Mouse (Mus musculus) intestine, embryonic 15.5 days (tissue): Measurements from ENCODE around the gene Eif4g1. TPM values are rescaled to one million over a fixed set of nuclear protein-coding genes. Genes with fewer than 3 reads are reported as not detected.
A peak's percentile ranks its signal among the peaks of the same experiment; 100 is the strongest.

Experiments used
- ATAC-seq: fragments of 200-750 bp; cut with Nextera tagmentation; 2 replicates; pipeline ENCODE4 v1.8.0; 2017; ENCODE audit warnings: moderate TSS enrichment, moderate library complexity
- H3K27ac ChIP-seq: fragments of 300-500 bp; sonication (generic); 2 replicates; pipeline ENCODE4 v1.5.1; 2015; ENCODE audit warnings: mild to moderate bottlenecking, inconsistent platforms
- H3K27me3 ChIP-seq: fragments of 300-500 bp; sonication (generic); replicated peaks from 2 replicates; pipeline ENCODE4 v1.6.1; 2015; ENCODE audit warnings: inconsistent platforms
- H3K36me3 ChIP-seq: fragments of 300-500 bp; sonication (generic); 2 replicates; pipeline ENCODE4 v1.6.1; 2015; ENCODE audit warnings: inconsistent platforms
- H3K4me1 ChIP-seq: fragments of 300-500 bp; sonication (generic); replicated peaks from 2 replicates; pipeline ENCODE4 v1.6.1; 2015; ENCODE audit warnings: inconsistent platforms
- H3K4me2 ChIP-seq: fragments of 300-500 bp; sonication (generic); replicated peaks from 2 replicates; pipeline ENCODE4 v1.6.1; 2015; ENCODE audit warnings: mild to moderate bottlenecking, inconsistent platforms
- H3K4me3 ChIP-seq: fragments of 300-500 bp; sonication (generic); replicated peaks from 2 replicates; pipeline ENCODE4 v1.5.1; 2015; ENCODE audit warnings: inconsistent platforms
- H3K9ac ChIP-seq: fragments of 300-500 bp; sonication (generic); 2 replicates; pipeline ENCODE4 v1.6.1; 2015; ENCODE audit warnings: inconsistent platforms
- H3K9me3 ChIP-seq: fragments of 300-500 bp; sonication (generic); 2 replicates; pipeline ENCODE4 v1.6.1; 2016; ENCODE audit warnings: inconsistent platforms
- WGBS: fragments of 180-500 bp; shearing (Covaris S2); methylation state at CpG from one replicate; pipeline ENCODE4 v1.1.7; 2015; 5-methylcytosine and 5-hydroxymethylcytosine counted together
- polyA plus RNA-seq: library from polyadenylated mRNA; unstranded; fragments of >200 nt; fragmentation: Nextera tagmentation; extraction: Ambion mirVana; gene quantifications from 2 replicates; pipeline ENCODE4 v1.2.1, GENCODE M21; 2015

Gene Eif4g1
- polyA plus RNA-seq, 1 experiment from 2014 or later, result 183 TPM

GRCm38 (mm10) chr16:20676702-20677101, 8.6 kb downstream of the Eif4g1 start:
- peaks cover 55% of the 10 kb centered on the region for H3K36me3 ChIP-seq
- H3K4me1 ChIP-seq, result peaks cover 25% of the 10 kb centered on the region
- H3K27ac ChIP-seq, result no peak overlapping the region
- no peak overlapping the region for H3K4me2 ChIP-seq
- H3K9ac ChIP-seq, result no peak overlapping the region
- ATAC-seq, result no peak
- WGBS, result 67% methylated on average over 4 of the region's 4 CpGs
- no peak overlapping the region for H3K4me3 ChIP-seq
- H3K9me3 ChIP-seq, result no peaks in the 10 kb centered on the region
- no peaks in the 10 kb centered on the region for H3K27me3 ChIP-seq

- 78% methylated on average over 5 of the region's 5 CpGs for WGBS
- Histone ChIP-seq H3K4me3 (no peak overlapping the region), H3K9me3 (no peaks in the 10 kb centered on the region), H3K9ac (no peak overlapping the region), H3K4me1 (peaks cover 21% of the 10 kb centered on the region), H3K36me3 (peaks cover 62% of the 10 kb centered on the region), H3K4me2 (no peak overlapping the region), H3K27me3 (no peaks in the 10 kb centered on the region), H3K27ac (no peak overlapping the region)
- no peak for ATAC-seq
These were observed 9.3 kb downstream of the Eif4g1 start for GRCm38 (mm10) chr16:20677380-20677779.

- Histone ChIP-seq H3K36me3 (peaks cover 69% of the 10 kb centered on the region), H3K4me1 (peaks cover 21% of the 10 kb centered on the region), H3K9me3 (no peaks in the 10 kb centered on the region), H3K27ac (no peak overlapping the region), H3K9ac (no peak overlapping the region), H3K4me2 (no peak overlapping the region), H3K4me3 (no peak overlapping the region), H3K27me3 (no peaks in the 10 kb centered on the region)
- no peak for ATAC-seq
- WGBS, result 76% methylated on average over 10 of the region's 10 CpGs
These were observed 10.0 kb downstream of the Eif4g1 start for GRCm38 (mm10) chr16:20677974-20678675.

- Histone ChIP-seq H3K9ac (no peak overlapping the region), H3K4me1 (peaks cover 22% of the 10 kb centered on the region), H3K4me3 (no peak overlapping the region), H3K27ac (no peak overlapping the region), H3K4me2 (no peak overlapping the region), H3K27me3 (no peaks in the 10 kb centered on the region), H3K36me3 (peaks cover 43% of the 10 kb centered on the region), H3K9me3 (no peaks in the 10 kb centered on the region)
- WGBS, result 85% methylated on average over 3 of the region's 3 CpGs
- no peak for ATAC-seq
These were observed 22.7 kb downstream of the Eif4g1 start for GRCm38 (mm10) chr16:20690774-20691173.

- ATAC-seq, result no peak
- Histone ChIP-seq H3K9me3 (no peaks in the 10 kb centered on the region), H3K27me3 (no peaks in the 10 kb centered on the region), H3K4me3 (no peak overlapping the region), H3K36me3 (peaks cover 35% of the 10 kb centered on the region), H3K9ac (no peak overlapping the region), H3K4me1 (peaks cover 28% of the 10 kb centered on the region), H3K27ac (no peak overlapping the region), H3K4me2 (no peak overlapping the region)
- 67% methylated on average over 1 of the region's 1 CpGs for WGBS
These were observed 23.5 kb downstream of the Eif4g1 start for GRCm38 (mm10) chr16:20691617-20692016.

DNA sequence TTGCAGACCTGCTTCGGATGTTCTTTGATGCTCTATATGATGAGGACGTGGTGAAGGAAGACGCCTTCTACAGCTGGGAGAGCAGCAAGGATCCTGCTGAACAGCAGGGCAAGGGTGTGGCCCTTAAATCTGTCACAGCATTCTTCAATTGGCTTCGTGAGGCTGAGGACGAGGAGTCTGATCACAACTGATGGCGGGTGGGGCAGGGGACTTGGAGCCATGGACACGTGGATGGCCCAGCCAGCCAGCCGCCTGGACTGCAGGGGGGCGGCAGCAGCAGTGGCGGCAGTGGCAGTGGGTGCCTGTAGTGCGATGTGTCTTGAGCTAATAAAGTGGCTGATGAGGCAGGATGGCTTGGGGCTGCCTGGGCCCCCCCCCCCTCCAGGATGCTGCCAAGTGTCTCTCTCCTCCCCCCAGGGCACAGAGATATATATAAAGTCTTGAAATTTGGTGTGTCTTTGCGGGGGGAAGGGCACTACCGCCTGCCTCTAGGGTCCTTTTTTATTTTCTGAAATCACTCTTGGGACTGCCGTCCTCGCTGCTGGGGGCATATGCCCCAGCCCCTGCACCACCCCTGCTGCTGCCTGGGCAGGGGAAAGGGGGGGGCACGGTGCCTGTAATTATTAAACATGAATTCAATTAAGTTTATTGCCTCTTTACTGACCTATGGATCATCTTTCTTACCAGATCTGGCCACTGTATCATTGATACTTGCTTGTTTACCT, 24.3 kb downstream of the Eif4g1 start:
- Histone ChIP-seq H3K4me3 (no peak overlapping the region), H3K4me2 (peak overlapping the region; percentile 92), H3K4me1 (peaks cover 28% of the 10 kb centered on the region), H3K9ac (no peak overlapping the region), H3K27ac (no peak overlapping the region), H3K36me3 (peaks cover 27% of the 10 kb centered on the region), H3K27me3 (no peaks in the 10 kb centered on the region), H3K9me3 (no peaks in the 10 kb centered on the region)
- 51% methylated on average over 16 of the region's 16 CpGs for WGBS
- peak; percentile 2; the same call in 1 of the 2 replicates for ATAC-seq

- peak within 1 kb of the TSS; percentile 71 for H3K9ac ChIP-seq
- no peaks in the 10 kb centered on the region for H3K27me3 ChIP-seq
- peak; percentile 93 for ATAC-seq
- peak within 1 kb of the TSS; percentile 92 for H3K4me2 ChIP-seq
- H3K4me3 ChIP-seq, result peak within 1 kb of the TSS; percentile 64
- peaks cover 28% of the 10 kb centered on the region for H3K4me1 ChIP-seq
- under 1% methylated on average over 37 of the region's 37 CpGs for WGBS
- H3K36me3 ChIP-seq, result peaks cover 22% of the 10 kb centered on the region
- H3K27ac ChIP-seq, result peak within 1 kb of the TSS; percentile 84
- H3K9me3 ChIP-seq, result no peaks in the 10 kb centered on the region
These were observed 25.1 kb downstream of the Eif4g1 start, which contains the start of gene Fam131a for GRCm38 (mm10) chr16:20693111-20693701. Fam131a (plus strand) TSS chr16:20693241.

- WGBS, result 77% methylated on average over 8 of the region's 8 CpGs
- Histone ChIP-seq H3K27me3 (no peaks in the 10 kb centered on the region), H3K9me3 (no peaks in the 10 kb centered on the region), H3K4me2 (peak overlapping the region; percentile 67), H3K27ac (no peak overlapping the region), H3K4me1 (peaks cover 28% of the 10 kb centered on the region), H3K36me3 (peaks cover 8% of the 10 kb centered on the region), H3K9ac (no peak overlapping the region), H3K4me3 (no peak overlapping the region)
- ATAC-seq, result no peak
These were observed 26.7 kb downstream of the Eif4g1 start for GRCm38 (mm10) chr16:20694781-20695180.

DNA sequence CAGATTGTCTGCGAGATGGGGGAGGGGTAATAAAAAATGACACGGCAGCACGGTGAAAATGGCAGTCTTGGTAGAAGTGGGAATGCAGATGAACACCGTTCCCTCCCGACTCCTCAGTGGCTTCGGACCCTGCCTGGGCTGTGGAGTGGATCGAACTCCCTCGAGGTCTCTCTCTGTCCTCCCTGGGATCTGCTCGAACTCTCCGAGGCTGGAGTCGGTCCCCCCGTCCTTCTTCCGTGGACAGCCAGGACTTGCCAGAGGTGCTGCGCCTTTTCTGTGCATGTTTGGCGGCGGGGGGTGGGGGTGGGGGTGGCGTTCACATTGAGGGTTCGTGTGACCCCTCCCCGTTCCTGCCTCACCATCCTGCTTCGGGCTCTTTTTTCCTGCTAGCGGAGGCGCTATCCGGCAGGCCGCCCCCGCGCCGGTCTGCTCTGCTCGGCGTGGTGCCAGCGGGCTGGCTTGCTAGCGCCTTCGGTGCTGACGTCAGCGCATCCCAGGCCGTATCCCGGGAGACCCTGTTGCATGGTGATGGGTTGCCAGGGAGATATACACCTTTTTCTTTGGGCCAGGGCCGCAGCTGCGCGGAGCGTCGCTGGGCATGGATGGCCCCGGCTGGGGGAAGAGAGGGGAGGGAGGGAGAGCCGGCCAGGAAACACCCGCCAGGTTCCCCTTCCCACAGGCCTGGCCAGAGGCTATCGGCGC, 27.7 kb downstream of the Eif4g1 start:
- WGBS, result 5% methylated on average over 46 of the region's 46 CpGs
- H3K27ac ChIP-seq, result no peak overlapping the region

DNA sequence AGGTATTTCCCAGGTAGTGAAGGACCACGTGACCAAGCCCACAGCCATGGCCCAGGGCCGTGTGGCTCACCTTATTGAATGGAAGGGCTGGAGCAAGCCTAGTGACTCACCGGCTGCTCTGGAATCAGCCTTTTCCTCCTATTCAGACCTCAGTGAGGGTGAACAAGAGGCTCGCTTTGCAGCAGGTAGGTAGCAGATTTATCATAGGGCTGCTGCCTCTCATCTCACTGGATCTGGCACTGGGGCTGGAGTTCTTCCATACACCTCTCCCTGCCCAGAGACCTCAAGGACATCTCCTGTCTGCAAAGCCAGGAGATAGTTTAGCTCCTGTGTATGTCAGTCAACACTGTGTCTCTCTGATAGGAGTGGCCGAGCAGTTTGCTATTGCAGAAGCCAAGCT, 31.2 kb downstream of the Eif4g1 start:
- Histone ChIP-seq H3K4me1 (peaks cover 30% of the 10 kb centered on the region), H3K9ac (no peak overlapping the region), H3K36me3 (no peaks in the 10 kb centered on the region; the same call in 1 of the 2 replicates), H3K4me3 (no peak overlapping the region), H3K4me2 (no peak overlapping the region), H3K27me3 (no peaks in the 10 kb centered on the region), H3K27ac (no peak overlapping the region), H3K9me3 (no peaks in the 10 kb centered on the region)
- no peak for ATAC-seq
- 78% methylated on average over 5 of the region's 5 CpGs for WGBS

More for the DNA sequence above, 27.7 kb downstream of the Eif4g1 start:
- H3K9me3 ChIP-seq, result no peaks in the 10 kb centered on the region
- no peaks in the 10 kb centered on the region for H3K27me3 ChIP-seq
- H3K4me2 ChIP-seq, result peak overlapping the region; percentile 67
- peaks cover 28% of the 10 kb centered on the region for H3K4me1 ChIP-seq
- ATAC-seq, result peak; percentile 64
- H3K36me3 ChIP-seq, result peaks cover 5% of the 10 kb centered on the region
- peak overlapping the region; percentile 35 for H3K9ac ChIP-seq
- H3K4me3 ChIP-seq, result peak overlapping the region; percentile 31

DNA sequence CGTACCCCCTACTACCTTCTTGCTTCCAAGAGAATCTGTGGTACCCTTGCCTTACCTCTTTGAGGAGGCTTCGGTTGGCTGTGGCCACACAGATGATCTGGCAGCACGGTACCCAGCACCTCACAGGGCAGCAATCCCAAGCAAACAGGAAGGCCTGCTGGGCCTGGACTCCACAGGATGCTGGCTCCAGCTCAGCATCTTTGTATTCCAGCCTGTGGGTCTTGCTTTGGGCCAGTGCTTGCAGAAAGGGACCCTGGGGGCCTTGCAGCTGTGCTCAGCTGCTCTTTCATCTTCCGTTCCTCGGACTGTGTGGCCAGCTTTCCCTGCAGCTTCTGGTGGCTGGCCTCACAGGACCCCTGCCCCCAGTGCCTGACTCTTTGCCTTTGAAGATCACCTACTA, 31.9 kb downstream of the Eif4g1 start:
- Histone ChIP-seq H3K4me2 (no peak overlapping the region), H3K4me3 (no peak overlapping the region), H3K36me3 (no peaks in the 10 kb centered on the region; the same call in 1 of the 2 replicates), H3K27ac (no peak overlapping the region), H3K27me3 (no peaks in the 10 kb centered on the region), H3K9me3 (no peaks in the 10 kb centered on the region), H3K4me1 (peaks cover 24% of the 10 kb centered on the region), H3K9ac (no peak overlapping the region)
- no peak for ATAC-seq
- WGBS, result 52% methylated on average over 5 of the region's 5 CpGs

DNA sequence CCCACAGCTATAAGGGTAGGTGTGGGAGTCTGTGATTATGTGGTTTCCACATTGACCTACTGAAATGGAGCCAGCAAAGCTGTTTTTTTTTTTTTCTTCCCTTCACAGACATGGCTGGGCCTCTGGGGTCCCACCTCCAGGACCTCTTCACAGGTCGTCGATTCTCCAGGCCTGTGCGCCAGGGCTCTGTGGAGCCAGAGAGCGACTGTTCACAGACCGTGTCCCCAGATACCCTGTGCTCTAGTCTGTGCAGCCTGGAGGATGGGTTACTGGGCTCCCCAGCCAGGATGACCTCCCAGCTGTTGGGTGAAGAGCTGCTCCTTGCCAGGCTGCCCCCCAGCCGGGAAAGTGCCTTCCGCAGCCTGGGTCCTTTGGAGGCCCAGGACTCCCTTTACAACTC, 33.2 kb downstream of the Eif4g1 start:
- Histone ChIP-seq H3K4me1 (peaks cover 12% of the 10 kb centered on the region), H3K27ac (peak overlapping the region; percentile 36; the same call in 1 of the 2 replicates), H3K9me3 (no peaks in the 10 kb centered on the region), H3K4me2 (no peak overlapping the region), H3K4me3 (no peak overlapping the region), H3K36me3 (no peaks in the 10 kb centered on the region; the same call in 1 of the 2 replicates), H3K27me3 (no peaks in the 10 kb centered on the region), H3K9ac (peak overlapping the region; percentile 0; the same call in 1 of the 2 replicates)
- 58% methylated on average over 7 of the region's 7 CpGs for WGBS
- ATAC-seq, result no peak
